Mouse (Mus musculus) adrenal gland, adult 8-10 months (tissue): ENCODE results near the gene Mettl15. TPM values are rescaled to one million over a fixed set of nuclear protein-coding genes. Genes with fewer than 3 reads are reported as not detected.
"Not testable (repeated sequence)": the region's sequence is repeated elsewhere in the genome, so short reads cannot be mapped to it uniquely, and the experiment has no call there.

Experiments used
- DNase-seq: peaks from one replicate; pipeline ENCODE4 v3.0.0; 2022
- total RNA-seq, 4 experiments: library from RNA; stranded (reverse); gene quantifications; 2 replicates each; pipeline ENCODE4 v1.2.4; 2022

Gene Mettl15
- total RNA-seq: 10 to 100 TPM in 1 of 4 experiments, 1 to 10 TPM in 3; 6.9 to 12.4 (median 7.9) TPM

GRCm38 (mm10) chr2:109280600-109281340 lies at the start of gene Mettl15, which contains the start of gene Kif18a:
Mettl15 (minus strand) TSS chr2:109280748.
Kif18a (plus strand) TSS chr2:109280738.
- peak; percentile 96 for DNase-seq

- DNase-seq: no peak
These were observed 30.8 kb upstream of the Mettl15 start for GRCm38 (mm10) chr2:109311369-109311768.

- no peak for DNase-seq
These were observed 23.1 kb upstream of the Mettl15 start for GRCm38 (mm10) chr2:109303638-109304037.

GRCm38 (mm10) chr2:109302234-109302633 lies 21.7 kb upstream of the Mettl15 start:
- DNase-seq: no peak

GRCm38 (mm10) chr2:109298160-109298559 lies 17.6 kb upstream of the Mettl15 start:
- DNase-seq: no peak

- no peak for DNase-seq
These were observed 15.7 kb upstream of the Mettl15 start for GRCm38 (mm10) chr2:109296264-109296663.

GRCm38 (mm10) chr2:109289327-109289726 lies 8.8 kb upstream of the Mettl15 start:
- no peak for DNase-seq

- no peak for DNase-seq
These were observed 3.6 kb upstream of the Mettl15 start for GRCm38 (mm10) chr2:109284121-109284520.

- no peak for DNase-seq
These were observed 768 bp upstream of the Mettl15 start for GRCm38 (mm10) chr2:109281341-109281690.

GRCm38 (mm10) chr2:109280272-109280599 lies 312 bp downstream of the Mettl15 start:
- no peak for DNase-seq

GRCm38 (mm10) chr2:109278036-109278435 lies 2.5 kb downstream of the Mettl15 start:
- peak; percentile 39 for DNase-seq

- no peak for DNase-seq
These were observed 3.0 kb downstream of the Mettl15 start for GRCm38 (mm10) chr2:109277593-109277992.

- DNase-seq: no peak
These were observed 7.5 kb downstream of the Mettl15 start for GRCm38 (mm10) chr2:109273098-109273497.

- DNase-seq: no peak
These were observed 17.8 kb downstream of the Mettl15 start for GRCm38 (mm10) chr2:109262779-109263178.

GRCm38 (mm10) chr2:109241947-109242346 lies 38.6 kb downstream of the Mettl15 start:
- peak; percentile 42 for DNase-seq

- no peak for DNase-seq
These were observed 44.8 kb downstream of the Mettl15 start for GRCm38 (mm10) chr2:109235741-109236140.

- no peak for DNase-seq
These were observed 46.7 kb downstream of the Mettl15 start for GRCm38 (mm10) chr2:109233876-109234275.

- DNase-seq: no peak
These were observed 50.1 kb downstream of the Mettl15 start for GRCm38 (mm10) chr2:109230443-109230842.

GRCm38 (mm10) chr2:109227196-109227595 lies 53.4 kb downstream of the Mettl15 start:
- no peak for DNase-seq

GRCm38 (mm10) chr2:109221470-109221869 lies 59.1 kb downstream of the Mettl15 start:
- DNase-seq: no peak

- not testable (repeated sequence) for DNase-seq
These were observed 63.9 kb downstream of the Mettl15 start for GRCm38 (mm10) chr2:109216678-109217077.

- DNase-seq: not testable (repeated sequence)
These were observed 69.9 kb downstream of the Mettl15 start for GRCm38 (mm10) chr2:109210641-109211040.

- DNase-seq: no peak
These were observed 72.5 kb downstream of the Mettl15 start for GRCm38 (mm10) chr2:109208032-109208431.

GRCm38 (mm10) chr2:109182993-109183392 lies 97.6 kb downstream of the Mettl15 start:
- no peak for DNase-seq

GRCm38 (mm10) chr2:109158509-109158908 lies 122.0 kb downstream of the Mettl15 start:
- no peak for DNase-seq
